Mouse (Mus musculus) heart, embryonic 14.5 days (tissue): ENCODE results near the gene Des. TPM values are rescaled to one million over a fixed set of nuclear protein-coding genes. Genes with fewer than 3 reads are reported as not detected.

Source experiments
- ATAC-seq: fragments of 200-750 bp; cut with Nextera tagmentation; 2 replicates; pipeline ENCODE4 v1.8.0; 2017; ENCODE audit warnings: low read depth, moderate TSS enrichment; ENCODE audit not compliant: insufficient number of reproducible peaks, insufficient read depth, low FRiP score
- H3K27ac ChIP-seq, 2 experiments: fragments of 200-500 bp in 1 of 2; fragments of 300-500 bp in 1 of 2; sonication (generic) in 1 of 2; replicated peaks in 1 of 2; 2 replicates each; pipeline ENCODE4 v1.5.1; 2012 to 2014; ENCODE audit warnings: low read depth in 2 of 2, low read length in 2 of 2, control low read depth in 1 of 2, mild to moderate bottlenecking in 1 of 2, mixed read lengths in 1 of 2; ENCODE audit not compliant: control insufficient read depth in 1 of 2, insufficient read depth in 1 of 2
- H3K27me3 ChIP-seq: fragments of 300-500 bp; sonication (generic); 2 replicates; pipeline ENCODE4 v1.6.1; 2014; ENCODE audit warnings: mild to moderate bottlenecking, low read length, control low read depth; ENCODE audit not compliant: control insufficient read depth, insufficient read depth
- H3K36me3 ChIP-seq: fragments of 300-500 bp; sonication (generic); 2 replicates; pipeline ENCODE4 v1.6.1; 2014; ENCODE audit warnings: mild to moderate bottlenecking, control low read depth, low read length, mixed read lengths; ENCODE audit not compliant: control insufficient read depth, insufficient read depth
- H3K4me1 ChIP-seq, 2 experiments: fragments of 200-500 bp in 1 of 2; fragments of 300-500 bp in 1 of 2; sonication (generic) in 1 of 2; 2 replicates each; pipeline ENCODE4 v1.6.1; 2012 to 2014; ENCODE audit warnings: low read length in 2 of 2, control low read depth in 1 of 2, mixed read lengths in 1 of 2; ENCODE audit not compliant: control insufficient read depth in 2 of 2, insufficient read depth in 2 of 2
- H3K4me2 ChIP-seq: fragments of 300-500 bp; sonication (generic); 2 replicates; pipeline ENCODE4 v1.6.1; 2014; ENCODE audit warnings: mild to moderate bottlenecking, low read length
- H3K4me3 ChIP-seq, 2 experiments: fragments of 200-500 bp in 1 of 2; fragments of 300-500 bp in 1 of 2; sonication (generic) in 1 of 2; 2 replicates each; pipeline ENCODE4 v1.5.1; 2012 to 2014; ENCODE audit warnings: low read length in 2 of 2, mild to moderate bottlenecking in 2 of 2, control low read depth in 1 of 2, low read depth in 1 of 2, moderate library complexity in 1 of 2; ENCODE audit not compliant: control insufficient read depth in 1 of 2, insufficient read depth in 1 of 2
- H3K9ac ChIP-seq: fragments of 300-500 bp; sonication (generic); 2 replicates; pipeline ENCODE4 v1.6.1; 2014; ENCODE audit warnings: mild to moderate bottlenecking, low read length
- H3K9me3 ChIP-seq: fragments of 300-500 bp; sonication (generic); 2 replicates; pipeline ENCODE4 v1.6.1; 2016; ENCODE audit warnings: low read length, control low read depth; ENCODE audit not compliant: control insufficient read depth
- WGBS: fragments of 180-500 bp; shearing (Covaris S2); extraction: QIAGEN DNeasy Blood & Tissue Kit; methylation state at CpG from one replicate; pipeline ENCODE4 v1.1.7; 2014; 5-methylcytosine and 5-hydroxymethylcytosine counted together
- polyA plus RNA-seq: library from polyadenylated mRNA; unstranded; fragments of >200 nt; fragmentation: Nextera tagmentation; extraction: Ambion mirVana; gene quantifications from 2 replicates; pipeline ENCODE4 v1.2.1, GENCODE M21; 2014

Gene Des
- polyA plus RNA-seq, 1 experiment from 2014 or later: 377 TPM

GRCm38 (mm10) chr1:75379196-75379595 lies 19.1 kb downstream of the Des start:
- Histone ChIP-seq H3K27me3 (peaks cover 3% of the 10 kb centered on the region; the same call in 1 of the 2 replicates), H3K27ac (peak overlapping the region in 1 of 2 experiments; percentile 89; a peak in 2 of 4 replicates), H3K4me3 (no peak overlapping the region), H3K9ac (0 out of 2 replicates have a peak overlapping the region, but pooled peaks have one; percentile 30), H3K36me3 (no peaks in the 10 kb centered on the region; the same call in 1 of the 2 replicates), H3K9me3 (no peaks in the 10 kb centered on the region), H3K4me1 (peaks cover 37 to 64% of the 10 kb centered on the region in 2 experiments), H3K4me2 (no peak overlapping the region)
- no peak for ATAC-seq
- 52% methylated on average over 2 of the region's 2 CpGs for WGBS

GRCm38 (mm10) chr1:75379931-75380330 lies 19.8 kb downstream of the Des start:
- WGBS: 21% methylated on average over 8 of the region's 8 CpGs
- H3K4me2 ChIP-seq: no peak overlapping the region
- peak overlapping the region; percentile 30 to 89; a peak in 3 of 4 replicates for H3K27ac ChIP-seq
- ATAC-seq: no peak
- no peaks in the 10 kb centered on the region for H3K9me3 ChIP-seq
- peaks cover 3% of the 10 kb centered on the region; the same call in 1 of the 2 replicates for H3K27me3 ChIP-seq
- H3K36me3 ChIP-seq: peaks cover 6% of the 10 kb centered on the region
- H3K4me3 ChIP-seq: no peak overlapping the region
- H3K9ac ChIP-seq: peak overlapping the region; percentile 30; the same call in 1 of the 2 replicates
- peaks cover 32 to 63% of the 10 kb centered on the region in 2 experiments for H3K4me1 ChIP-seq

- whole genome bisulfite sequencing: 15% methylated on average over 2 of the region's 2 CpGs
Measured at GRCm38 (mm10) chr1:75380951-75381350, 20.8 kb downstream of the Des start.

GRCm38 (mm10) chr1:75381482-75382355 lies 21.6 kb downstream of the Des start:
- WGBS: 5% methylated on average over 52 of the region's 60 CpGs
- Histone ChIP-seq H3K9me3 (no peaks in the 10 kb centered on the region), H3K4me3 (peak overlapping the region; percentile 57 to 68), H3K27ac (peak overlapping the region; percentile 73 to 89), H3K27me3 (peaks cover 3% of the 10 kb centered on the region; the same call in 1 of the 2 replicates), H3K9ac (peak overlapping the region; percentile 94), H3K4me1 (peaks cover 40 to 62% of the 10 kb centered on the region in 2 experiments), H3K36me3 (peaks cover 12% of the 10 kb centered on the region), H3K4me2 (peak overlapping the region; percentile 95)
- peak; percentile 31 for ATAC-seq

More at GRCm38 (mm10) chr1:75380951-75381350, 20.8 kb downstream of the Des start:
- H3K27ac ChIP-seq: peak overlapping the region; percentile 73 to 89
- H3K4me3 ChIP-seq: peak overlapping the region in 1 of 2 experiments; percentile 68; a peak in 1 of 4 replicates
- H3K4me2 ChIP-seq: peak overlapping the region; percentile 95
- H3K36me3 ChIP-seq: peaks cover 12% of the 10 kb centered on the region
- H3K9ac ChIP-seq: peak overlapping the region; percentile 94; the same call in 1 of the 2 replicates
- H3K4me1 ChIP-seq: peaks cover 38 to 63% of the 10 kb centered on the region in 2 experiments
- H3K9me3 ChIP-seq: no peaks in the 10 kb centered on the region
- H3K27me3 ChIP-seq: peaks cover 2% of the 10 kb centered on the region; the same call in 1 of the 2 replicates
- ATAC-seq: no peak

- peak; percentile 7; the same call in 1 of the 2 replicates for ATAC-seq
- Histone ChIP-seq H3K9ac (peak overlapping the region; percentile 94), H3K9me3 (no peaks in the 10 kb centered on the region), H3K4me2 (peak overlapping the region; percentile 95), H3K27ac (peak overlapping the region; percentile 53 to 89), H3K4me1 (peaks cover 44 to 70% of the 10 kb centered on the region in 2 experiments), H3K4me3 (peak overlapping the region; percentile 41 to 68), H3K36me3 (peaks cover 12% of the 10 kb centered on the region), H3K27me3 (peaks cover 11% of the 10 kb centered on the region; the same call in 1 of the 2 replicates)
- 3% methylated on average over 23 of the region's 28 CpGs for WGBS
Measured at GRCm38 (mm10) chr1:75382356-75383071, 22.4 kb downstream of the Des start.

GRCm38 (mm10) chr1:75384470-75385141 lies 24.5 kb downstream of the Des start:
- Histone ChIP-seq H3K4me2 (0 out of 2 replicates have a peak overlapping the region, but pooled peaks have one; percentile 1), H3K27me3 (peaks cover 22% of the 10 kb centered on the region), H3K4me3 (no peak overlapping the region), H3K36me3 (peaks cover 24% of the 10 kb centered on the region), H3K9ac (peak overlapping the region; percentile 44; the same call in 1 of the 2 replicates), H3K4me1 (peaks cover 51 to 83% of the 10 kb centered on the region in 2 experiments), H3K9me3 (no peaks in the 10 kb centered on the region), H3K27ac (no peak overlapping the region)
- ATAC-seq: no peak
- 70% methylated on average over 27 of the region's 27 CpGs for WGBS
